Mouse (Mus musculus) MEL (cell line): ENCODE measurements around the gene Tspan6. TPM values are rescaled to one million over a fixed set of nuclear protein-coding genes. Genes with fewer than 3 reads are reported as not detected.

Experiments
- DNase-seq: peaks from one replicate; pipeline ENCODE4 v3.0.0; 2011; ENCODE audit warnings: low read depth, low spot score
- H3K27ac ChIP-seq: 2 replicates; pipeline ENCODE4 v1.5.1; 2012; ENCODE audit warnings: low read depth, mild to moderate bottlenecking, control low read depth, low read length, moderate library complexity; ENCODE audit not compliant: control insufficient read depth
- H3K27me3 ChIP-seq, 2 experiments: fragments of 150-350 bp in 1 of 2; sonication (generic) in 1 of 2; 2 replicates each; pipeline ENCODE4 v1.6.1; 2012; ENCODE audit warnings: low read length in 2 of 2, mild to moderate bottlenecking in 2 of 2, improper control_type of control experiment in 1 of 2, moderate library complexity in 1 of 2; ENCODE audit not compliant: insufficient read depth in 2 of 2, control insufficient read depth in 1 of 2
- H3K36me3 ChIP-seq, 2 experiments: 2 replicates each; pipeline ENCODE4 v1.6.1; 2012 to 2014; ENCODE audit warnings: low read length in 2 of 2, improper control_type of control experiment in 1 of 2, inconsistent platforms in 1 of 2, mild to moderate bottlenecking in 1 of 2; ENCODE audit not compliant: insufficient read depth in 2 of 2, control insufficient read depth in 1 of 2
- H3K4me1 ChIP-seq, 2 experiments: fragments of 150-350 bp in 1 of 2; sonication (generic) in 1 of 2; 2 replicates each; pipeline ENCODE4 v1.6.1; 2012; ENCODE audit warnings: low read length in 2 of 2, improper control_type of control experiment in 1 of 2, mild to moderate bottlenecking in 1 of 2; ENCODE audit not compliant: insufficient read depth in 2 of 2, control insufficient read depth in 1 of 2
- H3K4me3 ChIP-seq, 2 experiments: fragments of 150-350 bp in 1 of 2; sonication (generic) in 1 of 2; 2 replicates each; pipeline ENCODE4 v1.5.1; 2012; ENCODE audit warnings: low read depth in 2 of 2, low read length in 2 of 2, mild to moderate bottlenecking in 2 of 2, moderate library complexity in 2 of 2, control low read depth in 1 of 2, improper control_type of control experiment in 1 of 2; ENCODE audit not compliant: control insufficient read depth in 1 of 2, insufficient read depth in 1 of 2
- H3K79me2 ChIP-seq: 2 replicates; pipeline ENCODE4 v1.6.1; 2012; ENCODE audit warnings: mild to moderate bottlenecking, low read length, moderate library complexity; ENCODE audit not compliant: control insufficient read depth, poor library complexity, insufficient read depth
- H3K9ac ChIP-seq: 2 replicates; pipeline ENCODE4 v1.6.1; 2012; ENCODE audit warnings: low read depth, mild to moderate bottlenecking, control low read depth, low read length, moderate library complexity; ENCODE audit not compliant: control insufficient read depth, poor library complexity, severe bottlenecking
- H3K9me3 ChIP-seq: fragments of 150-350 bp; sonication (generic); replicated peaks from 2 replicates; pipeline ENCODE4 v1.6.1; 2012; ENCODE audit warnings: mild to moderate bottlenecking, low read length, improper control_type of control experiment, moderate library complexity; ENCODE audit not compliant: insufficient read depth
- BHLHE40 ChIP-seq: IDR thresholded peaks from 2 replicates; pipeline ENCODE4 v1.6.1; 2012; ENCODE audit warnings: low read depth, mild to moderate bottlenecking, inconsistent platforms, low read length, improper control_type of control experiment, borderline replicate concordance
- CHD1 ChIP-seq: IDR thresholded peaks from 2 replicates; pipeline ENCODE4 v1.6.1; 2012; ENCODE audit warnings: low read depth, mild to moderate bottlenecking, inconsistent platforms, low read length, improper control_type of control experiment
- CTCF ChIP-seq, 3 experiments: IDR thresholded peaks in 2 of 3; conservative IDR thresholded peaks in 1 of 3; 2 replicates each; pipeline ENCODE4 v1.5.1; 2011 to 2012; ENCODE audit warnings: low read length in 3 of 3, low read depth in 2 of 3, mild to moderate bottlenecking in 2 of 3, improper control_type of control experiment in 1 of 3, inconsistent platforms in 1 of 3, mixed read lengths in 1 of 3, moderate library complexity in 1 of 3; ENCODE audit not compliant: control insufficient read depth in 1 of 3, insufficient read depth in 1 of 3, poor library complexity in 1 of 3, severe bottlenecking in 1 of 3
- E2F4 ChIP-seq: IDR thresholded peaks from 2 replicates; pipeline ENCODE4 v1.6.1; 2011; ENCODE audit warnings: low read depth, low read length, improper control_type of control experiment, borderline replicate concordance
- EP300 ChIP-seq, 2 experiments: IDR thresholded peaks; 2 replicates each; pipeline ENCODE4 v1.6.1; 2011; ENCODE audit warnings: improper control_type of control experiment in 2 of 2, low read length in 2 of 2, low read depth in 1 of 2, mild to moderate bottlenecking in 1 of 2
- ETS1 ChIP-seq: IDR thresholded peaks from 2 replicates; pipeline ENCODE4 v1.6.1; 2012; ENCODE audit warnings: low read depth, mild to moderate bottlenecking, inconsistent platforms, low read length, improper control_type of control experiment, moderate library complexity
- GABPA ChIP-seq: IDR thresholded peaks from 2 replicates; pipeline ENCODE4 v1.6.1; 2012; ENCODE audit warnings: low read depth, mild to moderate bottlenecking, inconsistent platforms, low read length, improper control_type of control experiment, moderate library complexity
- GATA1 ChIP-seq: IDR thresholded peaks from 2 replicates; pipeline ENCODE4 v1.6.1; 2011; ENCODE audit warnings: low read depth, low read length, improper control_type of control experiment
- MAFK ChIP-seq: IDR thresholded peaks from 2 replicates; pipeline ENCODE4 v1.6.1; 2011; ENCODE audit warnings: low read depth, mild to moderate bottlenecking, low read length, improper control_type of control experiment, borderline replicate concordance
- MAX ChIP-seq: IDR thresholded peaks from 2 replicates; pipeline ENCODE4 v1.6.1; 2011; ENCODE audit warnings: low read length, improper control_type of control experiment
- MYB ChIP-seq: IDR thresholded peaks from 2 replicates; pipeline ENCODE4 v1.6.1; 2011; ENCODE audit warnings: mild to moderate bottlenecking, low read depth, low read length, improper control_type of control experiment
- NELFE ChIP-seq: IDR thresholded peaks from 2 replicates; pipeline ENCODE4 v1.6.1; 2011; ENCODE audit warnings: low read depth, low read length, improper control_type of control experiment
- NRF1 ChIP-seq: IDR thresholded peaks from 2 replicates; pipeline ENCODE4 v1.6.1; 2014; ENCODE audit warnings: low read depth, mild to moderate bottlenecking, inconsistent platforms, low read length, improper control_type of control experiment, moderate library complexity; ENCODE audit not compliant: poor library complexity, insufficient read depth, severe bottlenecking
- POLR2AphosphoS2 ChIP-seq: IDR thresholded peaks from 2 replicates; pipeline ENCODE4 v1.6.1; 2011; ENCODE audit warnings: low read length, improper control_type of control experiment
- POLR2AphosphoS5 ChIP-seq: IDR thresholded peaks from 2 replicates; pipeline ENCODE4 v1.6.1; 2012; ENCODE audit warnings: low read depth, borderline replicate concordance, mild to moderate bottlenecking, inconsistent platforms, low read length, moderate library complexity, mixed read lengths
- RAD21 ChIP-seq: IDR thresholded peaks from 2 replicates; pipeline ENCODE4 v1.6.1; 2011; ENCODE audit warnings: mild to moderate bottlenecking, low read depth, low read length, improper control_type of control experiment
- SMC3 ChIP-seq: IDR thresholded peaks from 2 replicates; pipeline ENCODE4 v1.6.1; 2011; ENCODE audit warnings: low read depth, low read length, improper control_type of control experiment
- TAL1 ChIP-seq: IDR thresholded peaks from 2 replicates; pipeline ENCODE4 v1.6.1; 2012; ENCODE audit warnings: mild to moderate bottlenecking, inconsistent platforms, low read length, moderate library complexity, mixed read lengths
- TCF12 ChIP-seq: IDR thresholded peaks from 2 replicates; pipeline ENCODE4 v1.6.1; 2014; ENCODE audit warnings: low read depth, mild to moderate bottlenecking, inconsistent platforms, low read length, improper control_type of control experiment, moderate library complexity
- ZKSCAN1 ChIP-seq: IDR thresholded peaks from 2 replicates; pipeline ENCODE4 v1.6.1; 2012; ENCODE audit warnings: low read depth, mild to moderate bottlenecking, inconsistent platforms, low read length, improper control_type of control experiment, moderate library complexity
- ZNF384 ChIP-seq: IDR thresholded peaks from 2 replicates; pipeline ENCODE4 v1.6.1; 2012; ENCODE audit warnings: low read depth, mild to moderate bottlenecking, inconsistent platforms, low read length, improper control_type of control experiment
- polyA plus RNA-seq, 2 experiments: library from polyadenylated mRNA; stranded (reverse) in 1 of 2; unstranded in 1 of 2; fragments of >175 nt in 1 of 2; fragments of >200 nt in 1 of 2; gene quantifications; 2 replicates each; pipeline versions ENCODE4 v1.2.1 to v1.2.4; 2012; ENCODE audit warnings: low replicate concordance in 2 of 2, low read depth in 1 of 2; ENCODE audit not compliant: insufficient read length in 2 of 2, insufficient read depth in 1 of 2, missing spikeins in 1 of 2
- total RNA-seq: library from RNA; depleted of rRNA; stranded (reverse); fragments of 300-350 nt; gene quantifications from 2 replicates; pipeline ENCODE4 v1.2.3, GENCODE M21; 2012

Gene Tspan6
- total and polyA plus RNA-seq, 3 experiments, result 14.1 to 22.0 TPM; not detected in 1

- no peak overlapping the region for H3K4me3 ChIP-seq
- no peaks in the 10 kb centered on the region for H3K4me1 ChIP-seq
- no peaks in the 10 kb centered on the region for H3K36me3 ChIP-seq
- no peak overlapping the region for H3K27ac ChIP-seq
- H3K9me3 ChIP-seq, result no peaks in the 10 kb centered on the region
- H3K27me3 ChIP-seq, result peaks cover 8 to 15% of the 10 kb centered on the region in 2 experiments; a peak in 3 of 4 replicates
- H3K79me2 ChIP-seq, result no peaks in the 10 kb centered on the region
- TF ChIP-seq GATA1 (no peak), TAL1 (no peak), ZNF384 (no peak)
- DNase-seq, result no peak
- H3K9ac ChIP-seq, result no peak overlapping the region
Measured at GRCm38 (mm10) chrX:133914219-133914618, 16.0 kb upstream of the Tspan6 start.

- peaks cover 8 to 17% of the 10 kb centered on the region in 2 experiments; a peak in 3 of 4 replicates for H3K27me3 ChIP-seq
- no peaks in the 10 kb centered on the region for H3K36me3 ChIP-seq
- TF ChIP-seq GABPA, result no peak
- TF ChIP-seq POLR2AphosphoS2, result no peak
- TF ChIP-seq EP300 (IDR thresholded peaks at IDR 0.05; ENCODE audit: low read depth in 1 of 2, low read length in 2 of 2), result no peak
- TF ChIP-seq BHLHE40, result no peak
- no peak for TF ChIP-seq ZKSCAN1
- no peak for TF ChIP-seq MYB
- no peak for TF ChIP-seq MAFK
- TF ChIP-seq E2F4, result no peak
- no peak for TF ChIP-seq MAX
- no peak for TF ChIP-seq ZNF384
- TF ChIP-seq, all 39 proteins: peak for 0
- no peaks in the 10 kb centered on the region for H3K9me3 ChIP-seq
- DNase-seq, result no peak
- no peaks in the 10 kb centered on the region for H3K4me1 ChIP-seq
- H3K27ac ChIP-seq, result no peak overlapping the region
- no peaks in the 10 kb centered on the region for H3K79me2 ChIP-seq
- H3K4me3 ChIP-seq, result no peak overlapping the region
- H3K9ac ChIP-seq, result no peak overlapping the region
Measured at GRCm38 (mm10) chrX:133913006-133913405, 14.8 kb upstream of the Tspan6 start.

- Histone ChIP-seq H3K9me3 (no peaks in the 10 kb centered on the region), H3K36me3 (no peaks in the 10 kb centered on the region), H3K79me2 (no peaks in the 10 kb centered on the region)
- no peak for TF ChIP-seq TCF12
- no peak for TF ChIP-seq SMC3
- TF ChIP-seq EP300 (IDR thresholded peaks at IDR 0.05; ENCODE audit: low read depth in 1 of 2, low read length in 2 of 2), result no peak
- TF ChIP-seq RAD21, result no peak
- no peak for TF ChIP-seq CTCF (IDR thresholded peaks at IDR 0.05 in 2 of 3, conservative IDR thresholded peaks at IDR 0.05 in 1 of 3; ENCODE audit: control insufficient read depth in 1 of 3, insufficient read depth in 1 of 3, low read depth in 2 of 3, low read length in 3 of 3, poor library complexity in 1 of 3, severe bottlenecking in 1 of 3)
- TF ChIP-seq ZNF384, result no peak
- TF ChIP-seq POLR2AphosphoS2, result no peak
- no peak for TF ChIP-seq NELFE
- TF ChIP-seq MAX, result no peak
- TF ChIP-seq E2F4, result no peak
- TF ChIP-seq ZKSCAN1, result no peak
- TF ChIP-seq ETS1, result no peak
- no peak for TF ChIP-seq POLR2AphosphoS5
- no peak for TF ChIP-seq BHLHE40
- TF ChIP-seq CHD1, result no peak
- TF ChIP-seq NRF1, result no peak
- TF ChIP-seq TAL1, result no peak
- TF ChIP-seq, all 39 proteins: peak for 0
- Histone ChIP-seq H3K27me3 (peaks cover 8 to 17% of the 10 kb centered on the region in 2 experiments), H3K4me3 (no peak overlapping the region), H3K27ac (no peak overlapping the region), H3K4me1 (no peaks in the 10 kb centered on the region), H3K9ac (no peak overlapping the region)
- no peak for DNase-seq
Measured at GRCm38 (mm10) chrX:133911397-133912103, 13.3 kb upstream of the Tspan6 start.
